Mouse (Mus musculus): ENCODE data around the gene Ccl9.

- TF ChIP-seq POLR2A (IDR thresholded peaks at IDR 0.05; ENCODE audit: borderline replicate concordance, insufficient read depth, low read length), result no peak
- TF ChIP-seq CTCF (IDR thresholded peaks at IDR 0.05; ENCODE audit: borderline replicate concordance, insufficient read depth, low read depth, low read length), result no peak
Measured at GRCm38 (mm10) chr11:83529024-83529423, 49.4 kb downstream of the Ccl9 start.

All from cerebellum, adult 2 months (tissue).